Mouse (Mus musculus): ENCODE results near the gene Mreg. TPM values are rescaled to one million over a fixed set of nuclear protein-coding genes. Genes with fewer than 3 reads are reported as not detected.

Gene Mreg
- total and polyA plus RNA-seq, 3 experiments, result not detected

DNA sequence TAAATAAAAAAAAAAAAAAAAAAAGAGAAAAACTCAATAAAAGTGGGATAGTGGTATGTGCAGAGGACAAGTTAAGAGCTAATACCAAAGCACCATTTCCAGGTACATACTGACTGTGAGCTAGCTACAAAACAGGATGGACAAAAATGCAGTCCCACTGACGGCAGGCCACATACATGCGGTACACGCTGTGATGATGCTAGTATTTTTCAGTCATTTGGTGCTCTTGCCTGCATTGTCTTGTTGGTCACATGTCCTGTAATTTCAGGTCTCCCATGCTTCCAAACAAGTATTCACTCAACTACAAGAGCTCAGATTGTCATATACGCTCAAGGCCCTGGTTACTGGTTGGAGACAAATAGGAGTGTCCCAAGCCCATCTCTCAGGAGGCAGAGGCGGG, 15.4 kb upstream of the Mreg start:
- Histone ChIP-seq H3K4me1 (ENCODE audit: control insufficient read depth in 1 of 2, insufficient read depth in 2 of 2, low read length in 2 of 2) (peaks cover 0 to 6% of the 10 kb centered on the region in 2 experiments; a peak in 1 of 4 replicates), H3K79me2 (ENCODE audit: control insufficient read depth, insufficient read depth, low read length, poor library complexity) (no peaks in the 10 kb centered on the region), H3K9me3 (replicated peaks; ENCODE audit: insufficient read depth, low read length) (no peaks in the 10 kb centered on the region), H3K27ac (ENCODE audit: control insufficient read depth, low read depth, low read length) (no peak overlapping the region), H3K36me3 (ENCODE audit: control insufficient read depth in 1 of 2, insufficient read depth in 2 of 2, low read length in 2 of 2) (no peaks in the 10 kb centered on the region), H3K27me3 (ENCODE audit: control insufficient read depth in 1 of 2, insufficient read depth in 2 of 2, low read length in 2 of 2) (no peaks in the 10 kb centered on the region; a peak in 1 of 4 replicates), H3K4me3 (ENCODE audit: control insufficient read depth in 1 of 2, insufficient read depth in 1 of 2, low read depth in 2 of 2, low read length in 2 of 2) (no peak overlapping the region), H3K9ac (ENCODE audit: control insufficient read depth, low read depth, low read length, poor library complexity, severe bottlenecking) (no peak overlapping the region)
- DNase-seq (ENCODE audit: low read depth, low spot score), result peak; percentile 33
- TF ChIP-seq MAZ (IDR thresholded peaks at IDR 0.05; ENCODE audit: low read depth, low read length) (no peak), NRF1 (IDR thresholded peaks at IDR 0.05; ENCODE audit: insufficient read depth, low read depth, low read length, poor library complexity, severe bottlenecking) (no peak), EP300 (IDR thresholded peaks at IDR 0.05; ENCODE audit: low read depth in 1 of 2, low read length in 2 of 2) (no peak), TAL1 (IDR thresholded peaks at IDR 0.05; ENCODE audit: low read length) (no peak), ZMIZ1 (IDR thresholded peaks at IDR 0.05; ENCODE audit: low read depth, low read length) (no peak), ZC3H11A (IDR thresholded peaks at IDR 0.05; ENCODE audit: low read depth, low read length) (no peak), MEF2A (IDR thresholded peaks at IDR 0.05; ENCODE audit: extremely low read depth, insufficient replicate concordance, low read depth, low read length, poor library complexity, severe bottlenecking) (no peak), ETS1 (IDR thresholded peaks at IDR 0.05; ENCODE audit: low read depth, low read length) (no peak), ZNF384 (IDR thresholded peaks at IDR 0.05; ENCODE audit: low read depth, low read length) (no peak), GABPA (IDR thresholded peaks at IDR 0.05; ENCODE audit: low read depth, low read length) (no peak), BHLHE40 (IDR thresholded peaks at IDR 0.05; ENCODE audit: borderline replicate concordance, low read depth, low read length) (no peak), USF2 (IDR thresholded peaks at IDR 0.05; ENCODE audit: borderline replicate concordance in 1 of 2, insufficient read depth in 1 of 2, low read depth in 1 of 2, low read length in 2 of 2) (no peak), CHD2 (IDR thresholded peaks at IDR 0.05; ENCODE audit: low read length) (no peak), CTCF (IDR thresholded peaks at IDR 0.05 in 2 of 3, conservative IDR thresholded peaks at IDR 0.05 in 1 of 3; ENCODE audit: control insufficient read depth in 1 of 3, insufficient read depth in 1 of 3, low read depth in 2 of 3, low read length in 3 of 3, poor library complexity in 1 of 3, severe bottlenecking in 1 of 3) (no peak), MAX (IDR thresholded peaks at IDR 0.05; ENCODE audit: low read length) (no peak), POLR2A (IDR thresholded peaks at IDR 0.05; ENCODE audit: control insufficient read depth in 1 of 2, insufficient read depth in 1 of 2, low read depth in 1 of 2, low read length in 2 of 2, poor library complexity in 1 of 2) (no peak), RAD21 (IDR thresholded peaks at IDR 0.05; ENCODE audit: low read depth, low read length) (no peak)

DNA sequence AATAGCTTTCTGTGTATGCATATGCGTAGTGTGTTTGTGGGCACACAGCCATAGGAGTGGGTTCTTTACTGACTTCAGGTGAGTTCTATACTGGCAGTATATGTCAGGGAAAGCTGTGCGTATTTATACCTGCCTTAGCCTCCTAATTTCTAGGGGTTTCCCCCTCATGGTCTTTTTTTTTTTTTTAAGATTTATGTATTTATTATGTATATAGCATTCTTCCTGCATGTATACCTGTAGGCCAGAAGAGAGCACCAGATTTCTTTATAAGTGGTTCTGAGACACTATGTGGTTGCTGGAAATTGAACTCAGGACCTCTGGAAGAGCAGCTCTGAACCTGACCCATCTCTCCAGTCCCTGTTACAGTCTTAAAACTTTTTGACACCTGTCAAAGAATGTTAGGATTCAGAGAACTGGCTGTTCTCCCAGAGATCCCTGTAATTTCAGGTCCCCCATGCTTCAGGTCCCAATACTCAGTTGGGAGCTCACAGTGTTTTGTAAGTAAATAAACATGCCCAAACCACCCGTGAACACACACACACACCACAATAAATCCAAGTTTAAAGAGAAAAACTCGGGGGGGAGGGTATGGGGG, 14.9 kb upstream of the Mreg start:
- Histone ChIP-seq H3K27ac (ENCODE audit: control insufficient read depth, low read depth, low read length) (no peak overlapping the region), H3K36me3 (ENCODE audit: control insufficient read depth in 1 of 2, insufficient read depth in 2 of 2, low read length in 2 of 2) (no peaks in the 10 kb centered on the region), H3K27me3 (ENCODE audit: control insufficient read depth in 1 of 2, insufficient read depth in 2 of 2, low read length in 2 of 2) (no peaks in the 10 kb centered on the region; a peak in 1 of 4 replicates), H3K79me2 (ENCODE audit: control insufficient read depth, insufficient read depth, low read length, poor library complexity) (no peaks in the 10 kb centered on the region), H3K9ac (ENCODE audit: control insufficient read depth, low read depth, low read length, poor library complexity, severe bottlenecking) (no peak overlapping the region), H3K4me1 (ENCODE audit: control insufficient read depth in 1 of 2, insufficient read depth in 2 of 2, low read length in 2 of 2) (peaks cover 0 to 6% of the 10 kb centered on the region in 2 experiments; a peak in 1 of 4 replicates), H3K9me3 (replicated peaks; ENCODE audit: insufficient read depth, low read length) (no peaks in the 10 kb centered on the region), H3K4me3 (ENCODE audit: control insufficient read depth in 1 of 2, insufficient read depth in 1 of 2, low read depth in 2 of 2, low read length in 2 of 2) (no peak overlapping the region)
- TF ChIP-seq POLR2A (IDR thresholded peaks at IDR 0.05; ENCODE audit: control insufficient read depth in 1 of 2, insufficient read depth in 1 of 2, low read depth in 1 of 2, low read length in 2 of 2, poor library complexity in 1 of 2) (peak in 1 of 2 experiments; percentile 31; a peak in 3 of 4 replicates), ZNF384 (IDR thresholded peaks at IDR 0.05; ENCODE audit: low read depth, low read length) (peak; percentile 37; the same call in 1 of the 2 replicates), SMC3 (IDR thresholded peaks at IDR 0.05; ENCODE audit: low read depth, low read length) (no peak), KAT2A (conservative IDR thresholded peaks at IDR 0.05; ENCODE audit: low read depth, low read length) (no peak)
- DNase-seq (ENCODE audit: low read depth, low spot score), result no peak

All from MEL (cell line).